ENCODE assay signal across 13 mouse cellular contexts in the genomic region with DNA sequence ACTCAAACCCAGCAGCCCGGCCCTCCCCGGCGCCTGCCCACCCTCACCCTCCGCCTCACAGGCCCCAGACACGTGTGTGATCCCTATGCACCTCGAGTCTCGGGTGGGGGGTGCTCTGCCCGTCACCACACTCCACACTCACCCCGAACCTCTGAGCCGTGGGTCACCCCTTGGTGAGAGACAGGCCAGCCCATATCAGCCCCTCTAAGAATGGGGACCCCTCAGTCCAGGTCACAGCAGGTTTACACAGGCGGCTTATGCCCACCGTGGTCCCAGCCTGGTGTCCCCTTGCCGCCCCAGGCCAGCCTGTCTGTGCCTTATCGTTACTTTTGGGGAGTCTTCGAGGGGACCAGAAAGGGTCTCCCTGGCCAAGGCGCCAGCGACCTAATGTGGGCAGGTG. TPM values are rescaled to one million over a fixed set of nuclear protein-coding genes. Genes with fewer than 3 reads are reported as not detected.
"Had no signal": no experiment of that assay in that cellular context is flagged by ENCODE, and none has a peak within 500 bp of the region (broad histone marks: within the 10 kb centered on the region; RNA-seq: fewer than 3 reads in every experiment).

No protein-coding gene starts in this region.

- H3K4me2 ChIP-seq: limb, embryonic 13.5 days; midbrain, embryonic 12.5 days had no signal

- H3K9ac ChIP-seq: limb, embryonic 13.5 days; liver, embryonic 14.5 days; midbrain, embryonic 12.5 days had no signal

- H3K4me3 ChIP-seq: layer of hippocampus, adult 2 months; limb, embryonic 13.5 days; midbrain, embryonic 12.5 days had no signal

- ATAC-seq: midbrain, embryonic 16.5 days had no signal

- H3K27ac ChIP-seq: layer of hippocampus, adult 2 months; limb, embryonic 13.5 days; liver, embryonic 14.5 days; midbrain, embryonic 12.5 days had no signal

- H3K9me3 ChIP-seq: limb, embryonic 13.5 days; midbrain, embryonic 12.5 days had no signal

- DNase-seq: kidney, postnatal 4 days; lung, adult 18-20 months; right cerebral cortex, adult 18-20 months; right cerebral cortex, postnatal 25 days; thymus, postnatal 4 days had no signal

- H3K27me3 ChIP-seq: limb, embryonic 13.5 days; midbrain, embryonic 12.5 days had no signal

RNA-seq across cellular contexts. Expression of a gene that starts 1.2 kb away (rescaled TPM):
- total RNA-seq: megakaryocyte-erythroid progenitor cell, adult 5-6 weeks had no signal

RNA-seq across cellular contexts. Expression of a gene that starts 28.8 kb away (rescaled TPM):
- total RNA-seq: liver, adult 2 months had no signal
- polyA plus RNA-seq: liver, adult 2 months; neural tube, embryonic 14.5 days had no signal
